Mouse (Mus musculus): ENCODE measurements around the gene Myzap. TPM values are rescaled to one million over a fixed set of nuclear protein-coding genes. Genes with fewer than 3 reads are reported as not detected.

The Myzap gene
- polyA plus RNA-seq, 1 experiment: 4.1 TPM

- TF ChIP-seq POLR2A (IDR thresholded peaks at IDR 0.05; ENCODE audit: low read depth, low read length): no peak
- no peak for TF ChIP-seq CTCF (conservative IDR thresholded peaks at IDR 0.05; ENCODE audit: insufficient read depth, insufficient read length, low read depth, low read length)
- Histone ChIP-seq H3K4me1 (ENCODE audit: control insufficient read depth, insufficient read depth, low read length) (no peaks in the 10 kb centered on the region; the same call in 1 of the 2 replicates), H3K4me3 (ENCODE audit: insufficient read depth, low read depth, low read length) (no peak overlapping the region), H3K27me3 (replicated peaks; ENCODE audit: control insufficient read depth, insufficient read depth, low read length) (no peaks in the 10 kb centered on the region), H3K36me3 (ENCODE audit: control insufficient read depth, insufficient read depth, low read length) (no peaks in the 10 kb centered on the region), H3K27ac (ENCODE audit: insufficient read depth, low read depth, low read length) (no peak overlapping the region)
- DNase-seq: peak; percentile 27
- 34% methylated on average over 3 of the region's 3 CpGs for WGBS
Measured at GRCm38 (mm10) chr9:71586408-71586807, 5.8 kb downstream of the Myzap start.

DNA sequence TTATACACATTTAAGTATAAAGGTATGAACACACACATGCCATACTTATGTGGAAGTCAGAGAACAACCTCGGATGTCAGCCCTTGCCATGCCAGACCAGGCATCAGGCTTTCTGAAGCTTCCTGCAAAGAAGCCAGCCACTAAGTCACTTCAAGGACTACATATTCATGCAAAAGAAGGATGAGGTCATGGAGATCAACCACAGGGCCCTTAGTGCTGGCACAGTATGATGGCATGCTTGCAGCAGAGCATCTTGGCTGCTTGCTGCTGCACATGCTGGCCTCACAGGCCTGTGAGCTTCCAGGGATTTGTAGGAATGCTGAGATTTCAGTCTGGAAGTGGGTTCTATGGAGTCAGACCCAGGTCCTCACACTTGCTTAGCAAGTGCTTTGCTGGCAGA is 9.4 kb downstream of the Myzap start:
- WGBS: 71% methylated on average over 1 of the region's 1 CpGs
- no peaks in the 10 kb centered on the region for H3K4me1 ChIP-seq (ENCODE audit: control insufficient read depth, insufficient read depth, low read length)
- TF ChIP-seq CTCF (conservative IDR thresholded peaks at IDR 0.05; ENCODE audit: insufficient read depth, insufficient read length, low read depth, low read length): no peak
- no peak for TF ChIP-seq POLR2A (IDR thresholded peaks at IDR 0.05; ENCODE audit: low read depth, low read length)

GRCm38 (mm10) chr9:71578896-71579564 is 13.1 kb downstream of the Myzap start:
- H3K36me3 ChIP-seq (ENCODE audit: control insufficient read depth, insufficient read depth, low read length): no peaks in the 10 kb centered on the region
- H3K27me3 ChIP-seq (replicated peaks; ENCODE audit: control insufficient read depth, insufficient read depth, low read length): no peaks in the 10 kb centered on the region
- no peaks in the 10 kb centered on the region for H3K4me1 ChIP-seq (ENCODE audit: control insufficient read depth, insufficient read depth, low read length)
- WGBS: 77% methylated on average over 7 of the region's 7 CpGs
- no peak overlapping the region for H3K4me3 ChIP-seq (ENCODE audit: insufficient read depth, low read depth, low read length)
- no peak for DNase-seq
- TF ChIP-seq CTCF (conservative IDR thresholded peaks at IDR 0.05; ENCODE audit: insufficient read depth, insufficient read length, low read depth, low read length) (no peak), POLR2A (IDR thresholded peaks at IDR 0.05; ENCODE audit: low read depth, low read length) (no peak)
- peak overlapping the region; percentile 36; the same call in 1 of the 2 replicates for H3K27ac ChIP-seq (ENCODE audit: insufficient read depth, low read depth, low read length)

More for the DNA sequence above, 9.4 kb downstream of the Myzap start:
- H3K27ac ChIP-seq (ENCODE audit: insufficient read depth, low read depth, low read length): peak overlapping the region; percentile 2; the same call in 1 of the 2 replicates
- H3K27me3 ChIP-seq (replicated peaks; ENCODE audit: control insufficient read depth, insufficient read depth, low read length): no peaks in the 10 kb centered on the region
- H3K36me3 ChIP-seq (ENCODE audit: control insufficient read depth, insufficient read depth, low read length): no peaks in the 10 kb centered on the region
- no peak overlapping the region for H3K4me3 ChIP-seq (ENCODE audit: insufficient read depth, low read depth, low read length)
- no peak for DNase-seq

DNA sequence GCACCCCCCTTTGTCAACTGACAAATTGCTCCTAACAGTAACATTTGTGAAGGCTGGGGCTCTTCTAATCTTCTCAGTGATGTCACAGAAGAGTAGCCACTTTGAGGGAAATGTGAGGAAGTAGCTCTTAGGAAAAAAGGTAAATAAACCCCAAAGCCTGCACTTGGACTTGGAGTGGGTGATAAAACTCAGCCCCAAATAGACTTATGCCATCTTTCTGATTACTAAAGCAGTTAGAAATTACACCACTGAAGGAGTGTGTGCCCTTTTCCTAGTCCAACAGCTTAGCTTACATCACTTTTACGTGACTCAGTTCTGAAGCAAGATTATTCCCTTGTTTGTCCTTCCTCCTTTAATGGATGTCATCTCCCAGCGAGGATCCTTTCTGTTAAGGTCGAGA is 17.7 kb downstream of the Myzap start:
- no peaks in the 10 kb centered on the region for H3K27me3 ChIP-seq (replicated peaks; ENCODE audit: control insufficient read depth, insufficient read depth, low read length)
- no peaks in the 10 kb centered on the region for H3K36me3 ChIP-seq (ENCODE audit: control insufficient read depth, insufficient read depth, low read length)
- no peaks in the 10 kb centered on the region for H3K4me1 ChIP-seq (ENCODE audit: control insufficient read depth, insufficient read depth, low read length)
- H3K4me3 ChIP-seq (ENCODE audit: insufficient read depth, low read depth, low read length): no peak overlapping the region
- H3K27ac ChIP-seq (ENCODE audit: insufficient read depth, low read depth, low read length): no peak overlapping the region
- DNase-seq: no peak
- no peak for TF ChIP-seq POLR2A (IDR thresholded peaks at IDR 0.05; ENCODE audit: low read depth, low read length)
- TF ChIP-seq CTCF (conservative IDR thresholded peaks at IDR 0.05; ENCODE audit: insufficient read depth, insufficient read length, low read depth, low read length): no peak
- 84% methylated on average over 3 of the region's 3 CpGs for WGBS

- Histone ChIP-seq H3K27ac (ENCODE audit: insufficient read depth, low read depth, low read length) (no peak overlapping the region), H3K4me3 (ENCODE audit: insufficient read depth, low read depth, low read length) (no peak overlapping the region), H3K36me3 (ENCODE audit: control insufficient read depth, insufficient read depth, low read length) (no peaks in the 10 kb centered on the region), H3K27me3 (replicated peaks; ENCODE audit: control insufficient read depth, insufficient read depth, low read length) (no peaks in the 10 kb centered on the region), H3K4me1 (ENCODE audit: control insufficient read depth, insufficient read depth, low read length) (no peaks in the 10 kb centered on the region)
- TF ChIP-seq POLR2A (IDR thresholded peaks at IDR 0.05; ENCODE audit: low read depth, low read length): no peak
- no peak for TF ChIP-seq CTCF (conservative IDR thresholded peaks at IDR 0.05; ENCODE audit: insufficient read depth, insufficient read length, low read depth, low read length)
- 78% methylated on average over 6 of the region's 6 CpGs for WGBS
- DNase-seq: no peak
Measured at GRCm38 (mm10) chr9:71573771-71574340, 18.3 kb downstream of the Myzap start.

DNA sequence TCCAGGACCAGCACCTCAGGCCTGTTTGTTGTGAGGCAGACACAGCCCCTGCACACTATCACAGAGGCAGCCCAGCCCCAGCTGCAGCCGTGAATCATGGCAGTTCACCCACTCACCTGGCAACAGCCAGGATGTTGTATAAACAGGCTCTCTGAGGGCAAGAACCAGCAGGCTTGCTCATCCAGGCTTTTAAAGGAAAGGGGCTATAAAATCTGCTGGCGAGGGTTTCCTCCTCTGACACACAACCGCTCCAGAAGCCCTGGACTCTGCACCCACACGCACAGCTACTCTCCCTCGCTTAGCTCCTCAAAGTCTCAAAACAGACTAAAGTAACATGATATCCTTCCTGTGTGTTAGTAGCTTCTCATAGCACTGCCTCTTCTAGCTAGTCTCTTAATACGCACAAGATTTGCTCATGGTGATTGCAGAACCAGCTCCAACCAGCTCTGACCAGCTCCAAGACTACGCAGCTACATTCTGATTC is 21.0 kb downstream of the Myzap start:
- no peak for TF ChIP-seq POLR2A (IDR thresholded peaks at IDR 0.05; ENCODE audit: low read depth, low read length)
- no peak for TF ChIP-seq CTCF (conservative IDR thresholded peaks at IDR 0.05; ENCODE audit: insufficient read depth, insufficient read length, low read depth, low read length)
- Histone ChIP-seq H3K4me1 (ENCODE audit: control insufficient read depth, insufficient read depth, low read length) (peaks cover 6% of the 10 kb centered on the region; the same call in 1 of the 2 replicates), H3K4me3 (ENCODE audit: insufficient read depth, low read depth, low read length) (no peak overlapping the region), H3K27ac (ENCODE audit: insufficient read depth, low read depth, low read length) (no peak overlapping the region), H3K27me3 (replicated peaks; ENCODE audit: control insufficient read depth, insufficient read depth, low read length) (no peaks in the 10 kb centered on the region), H3K36me3 (ENCODE audit: control insufficient read depth, insufficient read depth, low read length) (no peaks in the 10 kb centered on the region)
- DNase-seq: no peak
- WGBS: 42% methylated on average over 7 of the region's 7 CpGs

GRCm38 (mm10) chr9:71570170-71570569 is 22.0 kb downstream of the Myzap start:
- peaks cover 6% of the 10 kb centered on the region; the same call in 1 of the 2 replicates for H3K4me1 ChIP-seq (ENCODE audit: control insufficient read depth, insufficient read depth, low read length)
- 62% methylated on average over 7 of the region's 7 CpGs for WGBS
- no peaks in the 10 kb centered on the region for H3K36me3 ChIP-seq (ENCODE audit: control insufficient read depth, insufficient read depth, low read length)
- TF ChIP-seq POLR2A (IDR thresholded peaks at IDR 0.05; ENCODE audit: low read depth, low read length): no peak
- TF ChIP-seq CTCF (conservative IDR thresholded peaks at IDR 0.05; ENCODE audit: insufficient read depth, insufficient read length, low read depth, low read length): no peak
- no peak for DNase-seq
- H3K4me3 ChIP-seq (ENCODE audit: insufficient read depth, low read depth, low read length): no peak overlapping the region
- H3K27ac ChIP-seq (ENCODE audit: insufficient read depth, low read depth, low read length): no peak overlapping the region
- no peaks in the 10 kb centered on the region for H3K27me3 ChIP-seq (replicated peaks; ENCODE audit: control insufficient read depth, insufficient read depth, low read length)
